Mouse (Mus musculus) spleen, adult 2 months (tissue): ENCODE results near the gene Fmn2.

Experiments
- CTCF ChIP-seq: fragments of 200-500 bp; IDR thresholded peaks from 2 replicates; pipeline ENCODE4 v1.5.1; 2011; ENCODE audit warnings: mild to moderate bottlenecking, inconsistent platforms; ENCODE audit not compliant: insufficient read depth, insufficient read length, insufficient replicate concordance; ENCODE audit errors: extremely low read depth
- POLR2A ChIP-seq: fragments of 200-500 bp; IDR thresholded peaks from 2 replicates; pipeline ENCODE4 v1.6.1; 2011; ENCODE audit warnings: low read depth, low read length, inconsistent platforms

GRCm38 (mm10) chr1:174501011-174501410, 614 bp upstream of the Fmn2 start:
- TF ChIP-seq POLR2A (no peak), CTCF (no peak)
